Mouse (Mus musculus) G1E (cell line): ENCODE measurements around the gene Cmtm2a. TPM values are rescaled to one million over a fixed set of nuclear protein-coding genes. Genes with fewer than 3 reads are reported as not detected.
"Not testable (repeated sequence)": the region's sequence is repeated elsewhere in the genome, so short reads cannot be mapped to it uniquely, and the experiment has no call there.

Experiments
- ATAC-seq: 2 replicates; pipeline ENCODE4 v1.8.0; 2016; ENCODE audit warnings: mild to moderate bottlenecking; ENCODE audit not compliant: insufficient number of reproducible peaks, poor library complexity, low FRiP score, severe bottlenecking; ENCODE audit errors: extremely low read depth
- DNase-seq: peaks from one replicate; pipeline ENCODE4 v3.0.0; 2012; ENCODE audit warnings: low spot score
- H3K27me3 ChIP-seq: 2 replicates; pipeline ENCODE4 v1.6.1; 2012; ENCODE audit warnings: mild to moderate bottlenecking, low read length, inconsistent platforms; ENCODE audit not compliant: insufficient read depth
- H3K36me3 ChIP-seq: replicated peaks from 2 replicates; pipeline ENCODE3; 2012; ENCODE audit warnings: mild to moderate bottlenecking, inconsistent platforms
- H3K4me1 ChIP-seq: 2 replicates; pipeline ENCODE4 v1.6.1; 2012; ENCODE audit warnings: low read depth, low read length, inconsistent platforms, mixed read lengths; ENCODE audit not compliant: insufficient read depth
- H3K4me3 ChIP-seq: 2 replicates; pipeline ENCODE4 v1.5.1; 2012; ENCODE audit warnings: low read depth, mild to moderate bottlenecking, inconsistent platforms, low read length, moderate library complexity, mixed read lengths
- H3K9me3 ChIP-seq: replicated peaks from 2 replicates; pipeline ENCODE4 v1.6.1; 2012; ENCODE audit warnings: inconsistent platforms
- CTCF ChIP-seq: IDR thresholded peaks from 2 replicates; pipeline ENCODE4 v1.5.1; 2012; ENCODE audit warnings: low read depth, low read length, inconsistent platforms, mixed read lengths
- GATA1 ChIP-seq: IDR thresholded peaks from 2 replicates; pipeline ENCODE4 v1.6.1; 2012; ENCODE audit warnings: borderline replicate concordance, low read length, inconsistent platforms, mixed read lengths
- GATA2 ChIP-seq: IDR thresholded peaks from 2 replicates; pipeline ENCODE4 v1.6.1; 2012; ENCODE audit warnings: low read depth, low read length, inconsistent platforms, borderline replicate concordance
- POLR2AphosphoS5 ChIP-seq: IDR thresholded peaks from 2 replicates; pipeline ENCODE4 v1.6.1; 2012; ENCODE audit warnings: low read depth, low read length, inconsistent platforms; ENCODE audit not compliant: insufficient replicate concordance
- TAL1 ChIP-seq: conservative IDR thresholded peaks from 2 replicates; pipeline ENCODE4 v1.6.1; 2012; ENCODE audit warnings: low read depth, low read length, inconsistent platforms, mixed read lengths
- polyA plus RNA-seq: library from polyadenylated mRNA; stranded (reverse); fragments of >175 nt; gene quantifications from 2 replicates; pipeline ENCODE4 v1.2.3, GENCODE M21; 2012
- total RNA-seq, 2 experiments: library from RNA; stranded (forward) in 1 of 2; stranded (reverse) in 1 of 2; fragments of 200-1000 nt in 1 of 2; fragments of >200 nt in 1 of 2; fragmentation: Nextera tagmentation in 1 of 2; gene quantifications; 2 replicates each; pipeline ENCODE4 v1.2.3; 2014 to 2017

Cmtm2a gene
- total and polyA plus RNA-seq, 3 experiments, result not detected

- DNase-seq (no peak), ATAC-seq (no peak)
- TF ChIP-seq TAL1 (no peak), GATA2 (no peak), CTCF (no peak), GATA1 (no peak), POLR2AphosphoS5 (no peak)
These were observed 20.3 kb upstream of the Cmtm2a start for GRCm38 (mm10) chr8:104313311-104313710.

GRCm38 (mm10) chr8:104312023-104312422 lies 19.0 kb upstream of the Cmtm2a start:
- DNase-seq, H3K36me3 ChIP-seq, ATAC-seq, H3K4me3 ChIP-seq, H3K27me3 ChIP-seq, H3K9me3 ChIP-seq, H3K4me1 ChIP-seq: not testable (repeated sequence)

More at GRCm38 (mm10) chr8:104313311-104313710, 20.3 kb upstream of the Cmtm2a start:
- H3K36me3 ChIP-seq, result no peaks in the 10 kb centered on the region
- H3K9me3 ChIP-seq, result peaks cover 5% of the 10 kb centered on the region
- no peak overlapping the region for H3K4me3 ChIP-seq
- H3K4me1 ChIP-seq, result no peaks in the 10 kb centered on the region
- no peaks in the 10 kb centered on the region for H3K27me3 ChIP-seq

- not testable (repeated sequence) for H3K36me3 ChIP-seq, DNase-seq, H3K4me3 ChIP-seq, H3K4me1 ChIP-seq, H3K27me3 ChIP-seq, ATAC-seq, H3K9me3 ChIP-seq
These were observed 16.6 kb upstream of the Cmtm2a start, which contains the start of the genes Gm45711 and Cmtm1 for GRCm38 (mm10) chr8:104309441-104310155. TSS of gene Gm45711 (minus strand) at chr8:104310081. TSS of gene Cmtm1 (minus strand) at chr8:104310145.

GRCm38 (mm10) chr8:104308341-104308740 lies 15.4 kb upstream of the Cmtm2a start:
- H3K4me3 ChIP-seq, H3K9me3 ChIP-seq, DNase-seq, H3K36me3 ChIP-seq, ATAC-seq, H3K4me1 ChIP-seq, H3K27me3 ChIP-seq: not testable (repeated sequence)

- Histone ChIP-seq H3K4me3 (no peak overlapping the region), H3K36me3 (no peaks in the 10 kb centered on the region), H3K4me1 (no peaks in the 10 kb centered on the region), H3K9me3 (peaks cover 5% of the 10 kb centered on the region), H3K27me3 (no peaks in the 10 kb centered on the region)
- TF ChIP-seq POLR2AphosphoS5, result no peak
- no peak for TF ChIP-seq GATA1
- no peak for TF ChIP-seq GATA2
- no peak for TF ChIP-seq TAL1
- no peak for TF ChIP-seq CTCF
- no peak for ATAC-seq
- no peak for DNase-seq
These were observed 12.0 kb upstream of the Cmtm2a start for GRCm38 (mm10) chr8:104304962-104305361.

- not testable (repeated sequence) for H3K4me1 ChIP-seq, H3K4me3 ChIP-seq, H3K27me3 ChIP-seq, H3K9me3 ChIP-seq, ATAC-seq, H3K36me3 ChIP-seq, DNase-seq
These were observed 9.6 kb upstream of the Cmtm2a start for GRCm38 (mm10) chr8:104302536-104302935.

- H3K4me3 ChIP-seq, ATAC-seq, H3K27me3 ChIP-seq: not testable (repeated sequence)
These were observed 8.6 kb upstream of the Cmtm2a start for GRCm38 (mm10) chr8:104301577-104301976.

GRCm38 (mm10) chr8:104294396-104294795 lies 1.4 kb upstream of the Cmtm2a start:
- TF ChIP-seq POLR2AphosphoS5 (no peak), GATA2 (no peak), GATA1 (no peak), CTCF (no peak), TAL1 (no peak)
- H3K4me3 ChIP-seq, result no peak overlapping the region
- no peak for DNase-seq
- no peaks in the 10 kb centered on the region for H3K27me3 ChIP-seq
- no peaks in the 10 kb centered on the region for H3K9me3 ChIP-seq
- ATAC-seq, result no peak
- no peaks in the 10 kb centered on the region for H3K36me3 ChIP-seq
- H3K4me1 ChIP-seq, result no peaks in the 10 kb centered on the region

More at GRCm38 (mm10) chr8:104301577-104301976, 8.6 kb upstream of the Cmtm2a start:
- not testable (repeated sequence) for H3K4me1 ChIP-seq, DNase-seq, H3K9me3 ChIP-seq, H3K36me3 ChIP-seq
